Mouse (Mus musculus) common myeloid progenitor, adult 5-6 weeks (primary cell): ENCODE results near the gene Prrc2b. TPM values are rescaled to one million over a fixed set of nuclear protein-coding genes. Genes with fewer than 3 reads are reported as not detected.
A peak's percentile ranks its signal among the peaks of the same experiment; 100 is the strongest.

Experiments
- ATAC-seq: replicated peaks from 2 replicates; pipeline ENCODE4 v1.8.0; 2016; ENCODE audit warnings: low read depth, mild to moderate bottlenecking, moderate TSS enrichment, inconsistent platforms; ENCODE audit not compliant: poor library complexity, severe bottlenecking
- total RNA-seq: library from RNA; stranded (forward); fragments of 200-1000, 187-1606 nt; gene quantifications from 2 replicates; pipeline ENCODE4 v1.2.3, GENCODE M21; 2017

The Prrc2b gene
- total RNA-seq, 1 experiment from 2014 or later = 34.7 TPM

GRCm38 (mm10) chr2:32218541-32219334, 67.9 kb downstream of the Prrc2b start:
- ATAC-seq = no peak

GRCm38 (mm10) chr2:32219501-32219900, 68.6 kb downstream of the Prrc2b start:
- no peak for ATAC-seq

GRCm38 (mm10) chr2:32220021-32220420, 69.1 kb downstream of the Prrc2b start:
- ATAC-seq = no peak

DNA sequence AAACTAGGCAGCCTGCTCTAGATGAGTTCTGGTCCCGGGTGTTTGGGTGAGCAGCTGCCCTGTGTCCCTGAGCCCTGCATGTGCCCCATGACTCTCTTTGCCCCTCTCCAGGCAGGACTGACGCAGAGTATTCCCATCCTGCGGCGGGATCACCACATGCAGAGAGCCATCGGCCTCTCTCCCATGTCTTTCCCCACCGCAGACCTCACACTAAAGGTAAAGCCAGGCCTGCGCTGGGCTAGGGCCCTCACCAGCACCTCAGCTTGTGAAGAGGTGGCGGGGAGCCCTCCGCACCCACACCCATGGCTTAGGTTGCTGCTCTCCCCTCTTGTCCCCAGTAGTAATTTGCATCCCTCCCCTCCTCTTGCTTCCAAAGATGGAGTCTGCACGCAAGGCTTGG, 70.1 kb downstream of the Prrc2b start:
- ATAC-seq = no peak

GRCm38 (mm10) chr2:32221577-32221976, 70.7 kb downstream of the Prrc2b start:
- no peak for ATAC-seq

- ATAC-seq = no peak
These were observed 71.2 kb downstream of the Prrc2b start for GRCm38 (mm10) chr2:32222057-32222456.

GRCm38 (mm10) chr2:32235433-32235832, 84.6 kb downstream of the Prrc2b start:
- ATAC-seq = no peak

DNA sequence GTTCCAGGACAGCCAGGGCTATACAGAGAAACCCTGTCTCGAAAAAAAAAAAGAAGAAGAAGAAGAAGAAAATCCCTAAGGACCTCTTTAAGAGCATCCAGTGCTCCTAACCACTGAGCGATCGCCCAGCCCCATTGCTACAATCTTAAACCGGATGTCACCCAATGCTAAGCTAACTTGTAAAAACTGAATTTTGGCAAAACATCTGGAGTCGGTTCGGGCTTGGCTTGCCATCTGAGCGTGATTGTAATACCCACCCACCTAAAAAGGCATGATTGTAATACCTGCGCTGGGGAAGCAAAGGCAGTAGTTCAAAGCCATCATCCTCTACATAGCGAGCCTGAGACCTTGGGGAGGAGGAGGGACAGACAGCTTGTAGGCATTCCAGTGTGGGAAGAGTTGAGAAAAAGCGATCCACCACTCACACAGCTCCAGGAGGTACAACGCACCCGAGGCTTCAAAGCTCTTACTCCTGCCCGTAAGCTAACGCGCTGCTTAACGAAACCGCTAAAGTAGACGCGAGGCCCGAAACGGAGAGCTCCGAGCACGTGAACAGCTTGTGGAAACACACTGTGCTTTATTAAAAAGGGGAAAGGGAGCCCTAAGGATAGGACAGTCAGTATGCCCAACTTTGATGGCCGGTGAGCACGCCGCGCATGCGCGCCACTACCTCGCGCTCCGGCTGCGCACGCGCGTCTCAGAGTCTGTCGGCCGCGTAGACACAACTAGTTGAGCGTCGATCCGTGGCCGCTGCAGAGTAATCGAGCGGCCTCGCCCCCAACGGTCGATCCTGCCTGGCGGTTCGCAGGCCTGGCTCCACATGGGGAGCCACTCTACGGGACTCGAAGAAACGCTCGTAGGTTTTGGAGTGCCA, 85.2 kb downstream of the Prrc2b start, which contains the start of gene Pomt1:
TSS of gene Pomt1 (plus strand) at position 705 of the 874 bp plus-strand sequence.
- ATAC-seq = peak; percentile 95

- ATAC-seq = peak; percentile 54
These were observed 86.0 kb downstream of the Prrc2b start for GRCm38 (mm10) chr2:32236760-32237487.

GRCm38 (mm10) chr2:32237571-32237970, 86.7 kb downstream of the Prrc2b start:
- ATAC-seq = no peak

DNA sequence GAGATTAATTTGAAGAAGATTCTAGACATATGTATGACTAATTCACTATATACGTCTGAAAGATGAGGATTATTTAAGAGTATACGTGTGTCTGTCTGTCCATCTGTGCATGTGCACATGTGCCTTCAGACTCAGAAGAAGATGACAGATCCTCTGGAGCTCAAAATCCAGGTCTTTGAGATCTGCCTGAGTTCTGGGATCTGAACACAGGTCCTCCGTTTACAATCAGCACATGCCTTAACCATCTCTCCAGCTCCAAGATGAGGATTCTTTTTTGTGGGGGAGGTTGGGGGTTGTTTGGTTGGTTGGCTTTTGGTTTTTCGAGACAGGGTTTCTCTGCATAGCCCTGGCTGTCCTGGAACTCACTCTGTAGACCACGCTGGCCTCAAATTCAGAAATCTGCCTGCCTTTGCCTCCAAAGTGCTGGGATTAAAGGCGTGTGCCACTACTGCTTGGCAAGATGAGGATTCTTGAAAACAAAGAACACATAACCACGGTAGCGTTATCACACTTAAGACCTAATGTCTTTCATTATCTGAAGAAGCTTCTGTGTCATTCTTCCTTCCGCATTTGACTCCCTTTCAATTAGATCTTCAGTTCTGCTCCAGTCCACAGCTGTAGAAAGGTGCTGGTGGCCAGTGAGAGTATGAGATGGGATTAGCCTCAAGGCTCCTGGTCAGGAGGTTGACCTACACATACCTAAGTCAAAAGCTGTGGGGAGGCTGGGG, 88.0 kb downstream of the Prrc2b start:
- ATAC-seq = no peak

GRCm38 (mm10) chr2:32240591-32240990, 89.7 kb downstream of the Prrc2b start:
- no peak for ATAC-seq

DNA sequence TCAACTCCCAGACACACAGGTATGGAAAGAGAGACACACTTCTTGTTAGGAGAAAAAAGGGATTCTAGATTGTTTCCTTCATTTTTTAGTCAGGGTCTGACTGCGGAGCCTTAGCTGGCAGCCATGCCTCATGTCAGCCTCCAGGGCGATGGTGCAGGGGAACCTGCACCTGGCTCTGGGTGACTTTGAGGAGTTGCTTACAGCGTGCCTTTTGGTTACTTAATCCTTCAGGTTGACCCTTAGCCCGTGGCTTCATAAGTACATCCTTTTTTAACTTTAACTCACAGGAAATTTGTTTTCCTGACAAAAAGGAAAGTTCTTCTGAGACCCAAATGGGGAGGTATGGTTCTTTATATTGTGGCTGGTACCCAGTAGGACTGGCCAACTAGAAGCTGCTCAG, 92.1 kb downstream of the Prrc2b start:
- ATAC-seq = no peak

DNA sequence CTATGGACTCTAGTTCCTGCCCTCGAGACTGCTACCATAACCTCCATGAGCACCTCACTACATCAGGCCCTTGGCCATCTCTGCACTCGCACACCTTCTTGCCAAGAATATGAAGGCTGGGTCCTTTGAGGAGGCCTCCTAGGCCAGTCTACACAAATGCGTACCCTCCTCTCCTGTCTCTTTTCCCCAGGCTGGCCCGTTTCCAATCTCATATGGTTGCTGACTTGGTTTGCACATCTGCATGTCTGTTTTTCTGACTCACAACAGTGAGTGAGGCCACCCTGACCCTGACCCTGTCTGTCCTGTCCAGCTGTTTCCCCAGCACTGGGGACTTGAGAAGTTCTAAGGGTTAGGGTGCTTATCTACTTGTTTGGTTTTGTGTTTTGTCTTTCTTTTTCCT, 95.9 kb downstream of the Prrc2b start:
- no peak for ATAC-seq

DNA sequence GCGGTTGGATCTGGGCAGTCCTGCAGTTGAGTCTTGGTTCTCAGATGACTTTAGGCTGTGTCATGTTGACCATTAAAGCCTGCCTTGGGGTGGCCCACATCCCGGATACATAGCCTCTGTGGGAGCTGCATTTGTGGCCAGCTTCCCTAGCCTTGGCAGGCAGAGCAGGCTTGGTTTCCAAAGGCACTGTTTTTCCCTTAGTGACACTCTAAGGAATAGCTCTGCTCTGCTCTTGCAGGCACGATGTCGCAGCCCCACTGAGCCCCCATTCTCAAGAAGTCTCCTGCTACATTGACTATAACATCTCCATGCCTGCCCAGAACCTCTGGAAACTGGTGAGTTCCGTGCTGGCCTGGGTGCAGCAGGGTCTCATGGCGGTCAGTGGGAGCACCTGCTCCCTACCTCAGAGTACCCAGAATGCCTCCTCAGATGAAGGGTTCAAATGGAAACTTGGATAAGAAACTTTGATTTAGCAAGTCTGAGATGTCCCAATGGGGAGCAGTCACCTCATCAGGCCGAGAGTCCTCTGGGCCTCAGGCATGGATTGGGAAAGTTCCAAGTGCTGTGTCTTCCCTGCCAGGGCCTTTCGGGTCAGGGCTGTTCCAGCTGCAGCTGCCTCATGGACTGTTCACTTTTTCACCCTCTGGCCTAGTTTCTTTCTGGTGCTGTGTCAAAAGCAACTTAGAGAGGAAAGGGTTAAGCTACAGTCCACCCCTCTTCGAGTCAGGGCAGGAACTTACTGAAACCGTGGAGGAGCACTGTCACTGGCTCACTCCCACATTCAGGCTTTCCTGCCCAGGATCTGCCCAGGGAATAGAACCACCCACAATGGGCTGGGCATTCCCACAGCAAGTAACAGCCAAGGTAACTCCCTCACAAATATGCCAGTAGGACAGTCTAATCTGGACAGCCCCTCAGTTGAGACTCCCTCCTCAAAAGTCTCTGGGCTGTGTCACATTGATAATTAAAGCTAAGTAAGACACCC, 97.8 kb downstream of the Prrc2b start:
- no peak for ATAC-seq

- no peak for ATAC-seq
These were observed 101.1 kb downstream of the Prrc2b start for GRCm38 (mm10) chr2:32251791-32252527.

GRCm38 (mm10) chr2:32252658-32253057, 101.8 kb downstream of the Prrc2b start:
- ATAC-seq = no peak

- no peak for ATAC-seq
These were observed 102.5 kb downstream of the Prrc2b start for GRCm38 (mm10) chr2:32253352-32253751.
